Mouse (Mus musculus): Measurements from ENCODE around the gene Fbxo2.

DNA sequence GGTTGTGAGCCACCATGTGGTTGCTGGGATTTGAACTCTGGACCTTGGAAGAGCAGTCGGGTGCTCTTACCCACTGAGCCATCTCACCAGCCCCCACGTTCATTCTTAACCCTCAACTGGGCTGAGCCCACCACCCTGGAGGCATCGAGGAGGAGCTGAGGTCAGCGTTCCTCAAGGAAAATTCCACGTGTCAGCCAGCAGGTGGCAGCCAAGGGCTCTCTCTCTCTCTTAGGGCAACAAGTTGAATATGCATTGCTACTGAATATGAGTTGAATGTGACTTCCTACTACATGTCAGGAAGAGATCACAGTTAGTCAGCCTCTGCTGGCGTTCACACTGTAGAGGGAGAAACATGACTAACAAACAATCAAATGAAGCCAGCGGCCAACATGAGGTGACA lies 7.9 kb downstream of the Fbxo2 start:
- peak; percentile 92 for TF ChIP-seq CTCF (IDR thresholded peaks at IDR 0.05; ENCODE audit: low read depth)
- TF ChIP-seq EP300 (IDR thresholded peaks at IDR 0.05; ENCODE audit: low read depth) = no peak

Measured in liver, embryonic 14.5 days (tissue).